Mouse (Mus musculus): ENCODE measurements around the gene Ccar1. TPM values are rescaled to one million over a fixed set of nuclear protein-coding genes. Genes with fewer than 3 reads are reported as not detected.

The Ccar1 gene
- polyA plus RNA-seq, 1 experiment from 2014 or later: 88.7 TPM

Other genes starting within 250 kb of the Ccar1 start
- gene Kif1bp, start 213.8 kb downstream of the Ccar1 start, polyA plus RNA-seq (2015; fragmentation: Nextera tagmentation; extraction: Ambion mirVana): 72.0 and 72.9 TPM in 2 replicates
- 14.2 and 14.9 TPM in 2 replicates for gene Ddx21, start 190.0 kb downstream of the Ccar1 start, polyA plus RNA-seq (2015; fragmentation: Nextera tagmentation; extraction: Ambion mirVana)
- 89.4 and 96.8 TPM in 2 replicates for gene Ddx50, start 141.1 kb downstream of the Ccar1 start, polyA plus RNA-seq (2015; fragmentation: Nextera tagmentation; extraction: Ambion mirVana)
- 3.5 and 5.4 TPM in 2 replicates for gene Stox1, start 66.2 kb downstream of the Ccar1 start, polyA plus RNA-seq (2015; fragmentation: Nextera tagmentation; extraction: Ambion mirVana)
- 42.0 and 42.4 TPM in 2 replicates for gene Tet1, start 116.7 kb upstream of the Ccar1 start, polyA plus RNA-seq (2015; fragmentation: Nextera tagmentation; extraction: Ambion mirVana)
- 15.1 and 15.4 TPM in 2 replicates for gene Slc25a16, start 128.3 kb upstream of the Ccar1 start, polyA plus RNA-seq (2015; fragmentation: Nextera tagmentation; extraction: Ambion mirVana)
- gene Dna2, start 154.7 kb upstream of the Ccar1 start, polyA plus RNA-seq (2015; fragmentation: Nextera tagmentation; extraction: Ambion mirVana): 3.5 and 4.0 TPM in 2 replicates
- gene Rufy2, start 187.9 kb upstream of the Ccar1 start, polyA plus RNA-seq (2015; fragmentation: Nextera tagmentation; extraction: Ambion mirVana): 61.2 and 63.0 TPM in 2 replicates
- 140 and 167 TPM in 2 replicates for gene Hnrnph3, start 231.9 kb upstream of the Ccar1 start, polyA plus RNA-seq (2015; fragmentation: Nextera tagmentation; extraction: Ambion mirVana)
- 0.77 and 0.80 TPM in 2 replicates for gene Pbld2, start 232.0 kb upstream of the Ccar1 start, polyA plus RNA-seq (2015; fragmentation: Nextera tagmentation; extraction: Ambion mirVana)